Mouse (Mus musculus) urinary bladder, postnatal 10 days (tissue): ENCODE results near the gene Tapt1.
A peak's percentile ranks its signal among the peaks of the same experiment; 100 is the strongest.
"Not testable (repeated sequence)": the region's sequence is repeated elsewhere in the genome, so short reads cannot be mapped to it uniquely, and the experiment has no call there.

ENCODE experiments used
- DNase-seq: peaks from one replicate; pipeline ENCODE4 v3.0.0; 2022; ENCODE audit warnings: low spot score

Tapt1 gene

DNA sequence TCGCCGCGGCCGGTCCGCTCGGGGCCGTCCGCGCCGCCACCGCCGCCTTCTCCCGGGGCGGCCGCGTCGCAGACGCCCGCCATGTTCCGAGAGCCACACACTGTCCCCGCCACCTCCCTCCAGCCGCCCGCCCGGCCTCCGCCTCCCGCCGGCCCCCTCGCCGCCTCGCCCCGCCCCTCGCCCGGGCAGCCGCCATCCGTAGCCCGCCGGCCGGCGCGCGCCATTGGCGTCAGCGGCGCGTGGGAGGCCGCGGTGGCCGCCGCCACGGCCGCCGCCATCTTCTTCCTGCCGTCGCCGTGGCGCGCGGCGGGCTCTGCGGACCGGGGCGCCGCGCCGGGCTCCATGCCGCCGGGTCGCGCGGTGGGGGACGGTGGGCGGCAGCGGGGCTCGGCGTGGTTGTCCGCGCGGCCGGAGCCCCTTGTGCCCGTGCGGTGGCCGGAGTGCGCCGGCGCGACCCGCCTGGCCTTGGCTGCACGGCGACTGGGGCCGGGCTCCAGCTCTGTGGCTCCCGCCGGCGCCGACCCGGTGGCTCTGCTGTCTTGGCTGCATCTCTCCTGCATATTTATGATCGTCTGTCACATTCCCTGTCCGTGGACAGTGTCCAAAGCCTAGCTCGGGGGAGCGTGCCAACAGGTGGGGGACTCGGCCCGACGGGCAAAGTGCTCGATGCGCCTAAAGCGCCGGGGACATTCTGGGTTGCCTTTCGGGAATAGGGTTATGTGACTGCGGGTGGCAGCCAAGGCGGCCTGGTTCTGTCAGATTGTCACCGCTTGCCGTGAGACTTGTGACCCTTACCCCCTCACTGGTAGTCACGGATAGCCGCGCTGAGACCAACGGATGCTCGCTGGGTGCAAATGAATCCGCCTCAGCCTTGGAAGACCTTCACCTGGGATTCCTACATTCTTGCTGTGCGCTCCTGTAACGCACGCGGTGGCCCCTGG is at the start of gene Tapt1:
Gene Tapt1, minus strand, starts transcription at position 106 of the 941 bp plus-strand sequence.
- DNase-seq, result peak; percentile 64

DNA sequence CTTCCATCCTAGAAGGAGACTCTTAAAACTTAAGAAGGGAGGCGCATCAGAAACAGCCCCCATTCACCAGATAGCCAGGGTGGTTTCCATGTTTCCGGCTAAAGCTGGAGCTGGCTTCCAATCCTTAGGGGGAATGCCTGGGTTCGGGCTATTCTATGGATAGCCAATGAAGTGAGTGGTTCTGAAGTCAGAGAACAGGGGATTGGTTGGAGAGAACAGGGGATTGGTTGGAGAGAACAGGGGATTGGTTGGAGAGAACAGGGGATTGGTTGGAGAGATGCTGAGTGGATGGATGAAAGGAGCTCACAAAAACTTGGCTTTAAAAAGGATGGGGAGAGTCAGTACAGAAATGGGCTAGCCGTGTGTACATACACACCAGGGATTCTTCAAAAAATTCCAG is 45.1 kb upstream of the Tapt1 start:
- DNase-seq, result no peak

GRCm38 (mm10) chr5:44268524-44268923 is 42.1 kb upstream of the Tapt1 start:
- DNase-seq, result not testable (repeated sequence)

- DNase-seq, result no peak
Measured at GRCm38 (mm10) chr5:44261691-44262090, 35.3 kb upstream of the Tapt1 start.

DNA sequence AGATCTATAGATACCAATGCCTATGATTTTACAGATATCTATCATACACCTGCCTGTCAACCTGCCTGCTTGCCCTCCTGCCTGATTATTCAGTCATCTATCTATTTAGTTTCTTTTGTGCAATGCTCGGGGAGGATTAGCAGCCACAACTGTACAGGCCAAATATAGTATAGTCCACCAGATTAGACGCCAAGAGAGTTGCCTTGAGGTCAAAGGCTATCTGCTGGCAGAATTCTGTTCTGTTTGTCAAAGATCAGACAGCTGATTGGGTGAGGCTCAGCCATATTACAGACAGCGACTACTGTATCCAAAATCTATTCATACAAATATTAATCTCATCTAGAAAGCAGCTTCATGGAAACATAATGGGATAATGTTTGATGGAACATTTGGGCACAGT is 34.7 kb upstream of the Tapt1 start:
- DNase-seq, result no peak

- DNase-seq, result no peak
Measured at GRCm38 (mm10) chr5:44259678-44260077, 33.3 kb upstream of the Tapt1 start.

DNA sequence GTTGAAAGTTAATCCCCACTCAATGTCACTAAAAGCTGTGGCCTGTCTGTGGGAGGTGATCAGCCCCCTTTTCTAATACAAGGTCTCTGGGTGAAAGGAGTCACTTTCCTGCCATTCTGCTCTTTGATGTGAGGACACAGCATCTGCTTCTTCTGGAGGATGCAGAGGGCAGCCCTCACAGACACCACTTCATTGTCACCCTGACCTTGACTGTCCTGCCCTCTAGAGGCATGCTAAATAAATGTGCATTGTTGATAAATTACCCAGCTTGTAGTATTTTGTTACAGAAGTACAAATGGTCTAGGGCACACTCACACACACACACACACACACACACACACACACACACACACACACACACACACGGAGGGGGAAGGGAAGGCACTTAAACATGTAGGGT is 31.7 kb upstream of the Tapt1 start:
- DNase-seq, result no peak

DNA sequence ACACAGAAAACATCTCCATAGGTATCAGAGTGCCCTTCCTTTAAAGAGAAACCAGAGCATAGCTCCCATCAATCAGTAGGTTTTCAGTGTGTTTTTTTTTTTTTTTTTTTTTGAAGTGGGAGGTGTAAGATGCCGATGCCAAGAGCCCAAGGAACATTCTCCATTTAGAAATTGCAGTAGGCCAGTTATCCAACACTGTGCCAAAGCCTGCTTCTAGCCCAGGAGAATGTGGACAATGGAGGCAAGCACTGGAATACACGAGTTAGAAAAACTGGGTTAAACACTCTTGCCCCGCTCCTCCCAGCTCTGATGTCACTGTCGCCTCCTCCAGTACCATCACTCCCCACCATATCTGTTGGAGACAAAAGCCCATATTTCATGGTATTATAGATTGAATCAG is 31.0 kb upstream of the Tapt1 start:
- no peak for DNase-seq

DNA sequence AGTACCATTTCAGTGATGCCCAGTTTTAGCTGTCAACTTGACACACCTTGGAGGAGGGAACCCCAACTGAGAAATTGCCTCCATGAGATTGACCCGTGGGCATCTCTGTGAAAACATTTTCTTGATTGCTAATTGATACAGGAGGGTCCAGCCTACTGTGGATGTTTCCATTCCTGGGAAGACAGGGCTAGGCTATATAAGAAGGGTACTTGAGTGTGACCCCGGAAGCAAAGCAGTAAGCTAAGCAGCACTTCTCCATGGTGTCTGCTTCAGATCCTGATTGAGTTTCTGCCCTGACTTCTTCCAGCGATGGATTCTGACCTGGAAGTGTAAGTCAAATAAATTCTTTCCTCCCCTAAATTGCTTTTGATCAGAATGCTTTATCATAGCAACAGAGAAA is 30.1 kb upstream of the Tapt1 start:
- no peak for DNase-seq

DNA sequence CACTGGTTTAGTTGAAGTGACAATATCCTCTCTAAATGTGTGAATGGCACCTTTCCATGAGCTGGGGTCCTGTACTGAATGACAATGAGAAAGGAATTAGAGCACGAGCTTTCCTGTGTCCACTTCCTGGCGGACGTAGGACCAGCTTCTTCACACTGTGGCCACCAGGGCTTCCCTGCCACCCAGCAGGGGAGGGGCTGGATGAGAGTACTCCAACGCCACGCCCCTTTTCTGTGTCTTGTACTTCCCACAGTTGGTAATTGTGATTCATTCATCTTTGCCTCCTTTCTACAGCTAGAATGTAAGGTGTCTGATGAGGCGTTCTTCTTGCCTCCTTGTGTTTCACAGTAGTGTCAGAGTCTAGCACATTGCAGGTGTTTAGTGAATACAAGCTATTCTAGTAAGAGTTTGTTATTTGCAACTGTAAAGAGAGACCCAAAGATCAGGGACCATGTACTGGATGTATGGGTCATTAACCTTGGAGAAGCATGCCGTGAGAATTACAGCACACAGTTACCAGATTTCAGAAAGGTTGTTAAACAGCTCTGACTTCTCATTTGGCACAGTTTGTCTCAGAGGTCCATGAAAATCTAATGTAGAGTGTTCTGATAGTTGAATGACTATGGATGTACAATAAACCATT is 29.5 kb upstream of the Tapt1 start:
- DNase-seq, result no peak

DNA sequence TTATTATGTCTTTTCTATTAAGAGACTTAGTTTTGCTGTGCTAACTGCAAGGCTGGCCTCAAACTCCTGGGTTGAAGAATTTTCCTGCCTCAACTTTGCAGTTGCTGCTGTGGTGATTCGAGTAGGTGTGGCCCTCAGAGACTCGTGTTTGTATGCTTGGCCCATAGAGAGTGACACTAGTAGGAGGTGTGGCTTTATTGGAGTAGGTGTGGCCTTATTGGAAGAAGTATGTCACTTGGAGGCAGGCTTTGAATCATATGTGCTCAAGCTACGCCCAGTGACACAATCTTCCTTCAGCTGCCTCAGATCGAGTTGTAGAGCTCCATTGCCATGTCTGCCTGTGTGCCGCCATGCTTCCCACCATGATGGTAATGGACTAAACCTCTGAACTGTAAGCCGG is 27.0 kb upstream of the Tapt1 start:
- no peak for DNase-seq

GRCm38 (mm10) chr5:44252395-44252794 is 26.0 kb upstream of the Tapt1 start:
- no peak for DNase-seq

GRCm38 (mm10) chr5:44250211-44250955 is 24.0 kb upstream of the Tapt1 start:
- no peak for DNase-seq

DNA sequence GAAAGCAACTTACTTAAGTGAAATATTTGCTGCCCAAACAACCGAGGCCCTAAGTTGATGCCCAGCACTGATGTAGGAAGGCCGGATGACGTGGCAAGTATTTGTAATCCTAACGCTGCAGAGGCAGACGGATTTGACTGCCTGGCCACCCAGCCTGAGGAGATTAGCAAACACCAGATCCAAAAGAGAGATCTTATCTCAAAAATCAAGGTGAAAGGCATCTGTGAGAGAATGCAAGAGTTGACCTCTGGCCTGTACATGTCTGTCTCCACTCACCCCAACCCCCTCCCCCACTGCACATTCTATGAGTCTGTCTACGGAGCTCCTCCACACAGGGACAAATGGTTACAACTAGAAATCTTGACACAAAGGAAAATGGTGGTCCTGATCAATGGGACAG is 22.9 kb upstream of the Tapt1 start:
- no peak for DNase-seq

DNA sequence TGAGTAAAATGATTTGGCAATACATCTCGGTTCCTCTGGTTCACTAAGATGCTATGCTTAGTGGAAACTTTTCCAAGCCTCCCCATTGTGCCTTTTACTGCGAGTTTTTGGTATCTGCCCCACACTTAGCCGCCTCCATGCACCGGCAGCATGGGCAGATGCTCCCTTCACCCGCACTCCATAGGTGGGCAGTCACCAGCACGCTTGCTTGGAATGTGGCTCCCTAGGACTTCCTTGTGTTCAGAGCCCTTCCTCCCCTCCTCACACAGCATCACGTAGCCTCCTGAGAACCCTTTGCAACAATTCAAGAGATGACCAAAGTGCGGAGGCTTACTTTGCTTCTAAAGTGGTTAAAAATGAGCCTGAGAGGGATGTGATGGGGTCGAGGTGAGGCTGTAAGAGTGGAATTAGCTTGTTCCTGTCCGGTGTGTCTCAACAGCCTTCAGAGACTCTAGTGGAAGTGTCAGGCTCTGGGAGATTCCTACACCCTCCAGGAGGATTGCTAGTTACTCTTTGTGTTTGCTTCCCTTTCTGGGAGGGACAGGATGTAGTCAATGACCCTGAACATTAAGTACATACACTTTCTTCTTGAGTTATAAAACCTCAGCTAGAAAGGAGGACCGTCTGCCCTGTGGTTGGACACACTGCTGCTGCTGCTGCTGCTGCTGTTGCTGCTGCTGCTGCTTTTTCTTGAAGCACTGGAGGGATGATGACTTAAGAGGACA is 20.2 kb upstream of the Tapt1 start:
- DNase-seq, result no peak

- DNase-seq, result no peak
Measured at GRCm38 (mm10) chr5:44244894-44245423, 18.5 kb upstream of the Tapt1 start.

DNA sequence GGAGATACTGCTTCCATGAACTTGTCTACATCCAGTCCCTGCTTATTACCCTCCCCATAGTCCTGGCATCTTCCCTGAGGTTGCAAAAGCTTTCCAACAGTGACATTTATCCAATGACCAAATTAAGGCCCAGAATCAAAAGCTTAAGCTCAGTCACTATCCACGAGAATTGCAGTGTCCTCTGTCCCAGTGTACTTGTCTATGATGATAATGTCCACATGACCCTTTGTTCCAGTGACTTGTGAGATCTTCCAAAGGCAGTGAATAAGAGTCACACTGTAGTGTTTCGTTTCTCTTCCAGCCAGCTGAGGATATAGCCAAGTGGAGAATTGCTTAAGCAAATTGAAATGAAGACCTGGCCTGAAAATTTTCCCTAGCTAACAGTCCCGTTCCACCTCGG is 16.4 kb upstream of the Tapt1 start:
- no peak for DNase-seq

- DNase-seq, result no peak
Measured at GRCm38 (mm10) chr5:44241726-44242125, 15.3 kb upstream of the Tapt1 start.

DNA sequence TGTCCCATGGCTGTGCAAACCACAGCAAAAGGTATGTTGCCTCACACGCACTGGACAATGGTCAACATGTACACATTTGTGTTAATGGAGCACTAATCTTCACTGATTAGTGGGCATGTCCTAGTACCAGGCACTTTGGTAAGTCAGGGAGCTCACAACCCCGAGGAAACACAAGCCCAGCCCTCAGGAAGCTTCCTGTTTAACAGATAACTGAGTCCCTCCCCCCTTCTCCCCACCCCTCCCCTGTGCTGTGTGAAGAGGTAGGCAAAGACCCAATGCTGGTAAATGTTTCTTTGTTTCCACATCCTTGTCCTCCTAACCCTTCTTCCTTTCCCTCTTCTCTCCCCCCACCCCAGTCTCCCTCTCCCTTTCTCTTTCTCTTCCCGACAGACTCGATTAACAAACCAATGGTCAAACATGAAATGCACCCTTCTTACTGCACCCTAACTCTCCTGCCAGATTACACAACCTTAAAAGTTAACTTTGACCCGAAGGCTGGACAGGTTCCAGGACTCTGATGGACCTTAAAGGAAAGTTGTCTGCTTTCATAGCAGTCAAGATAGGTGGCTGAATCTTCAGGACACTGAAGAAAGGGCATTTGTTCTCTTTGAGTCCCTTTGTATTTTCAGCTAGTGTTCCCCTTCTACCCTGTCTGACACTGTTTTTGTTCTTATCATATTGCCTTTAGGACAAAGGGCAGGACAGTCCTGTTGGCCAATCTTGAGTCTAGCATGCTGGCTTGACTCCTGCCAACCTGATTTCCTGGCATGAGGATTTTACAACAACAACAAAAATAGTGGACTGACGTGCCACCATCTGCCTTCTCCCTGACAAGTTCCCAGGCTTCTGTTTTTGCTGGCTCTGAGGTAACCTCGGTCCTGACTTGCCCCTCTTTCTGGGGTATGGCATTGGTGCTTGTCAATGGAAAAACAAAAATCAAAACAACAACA is 13.0 kb upstream of the Tapt1 start:
- no peak for DNase-seq

DNA sequence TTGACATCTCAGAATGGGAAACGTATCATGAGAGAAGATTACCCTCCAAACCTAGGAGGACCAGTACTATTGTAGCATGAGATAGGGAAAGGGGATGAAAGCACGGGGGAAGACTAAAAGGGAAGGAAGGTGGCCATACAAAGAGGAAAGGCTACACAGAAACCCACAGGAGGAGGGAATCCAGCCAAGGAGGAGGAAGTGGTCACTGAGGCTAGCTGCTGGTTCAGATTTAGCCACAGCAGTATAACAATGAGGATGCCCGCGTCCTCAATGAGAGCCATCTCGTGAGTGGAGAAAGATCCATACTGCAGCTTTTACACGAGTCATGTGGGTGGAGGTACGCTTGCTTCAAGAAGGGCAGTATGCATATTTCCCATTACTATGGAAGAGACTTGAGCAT is 11.8 kb upstream of the Tapt1 start:
- DNase-seq, result no peak

- no peak for DNase-seq
Measured at GRCm38 (mm10) chr5:44234606-44235005, 8.2 kb upstream of the Tapt1 start.
